Mouse (Mus musculus) liver, embryonic 12.5 days (tissue): Measurements from ENCODE around the gene Tmpo. TPM values are rescaled to one million over a fixed set of nuclear protein-coding genes. Genes with fewer than 3 reads are reported as not detected.

ENCODE experiments used
- ATAC-seq: fragments of 200-750 bp; cut with Nextera tagmentation; 2 replicates; pipeline ENCODE4 v1.8.0; 2017; ENCODE audit warnings: moderate number of reproducible peaks, mild to moderate bottlenecking, moderate library complexity
- H3K27ac ChIP-seq: fragments of 300-500 bp; sonication (generic); 2 replicates; pipeline ENCODE4 v1.5.1; 2016; ENCODE audit warnings: mild to moderate bottlenecking
- H3K27me3 ChIP-seq: fragments of 300-500 bp; sonication (generic); replicated peaks from 2 replicates; pipeline ENCODE4 v1.6.1; 2016; ENCODE audit warnings: mild to moderate bottlenecking, moderate library complexity
- H3K36me3 ChIP-seq: fragments of 300-500 bp; sonication (generic); 2 replicates; pipeline ENCODE4 v1.6.1; 2016; ENCODE audit warnings: mild to moderate bottlenecking, moderate library complexity
- H3K4me1 ChIP-seq: fragments of 300-500 bp; sonication (generic); 2 replicates; pipeline ENCODE4 v1.6.1; 2016
- H3K4me2 ChIP-seq: fragments of 300-500 bp; sonication (generic); 2 replicates; pipeline ENCODE4 v1.6.1; 2016; ENCODE audit warnings: mild to moderate bottlenecking, moderate library complexity
- H3K4me3 ChIP-seq: fragments of 300-500 bp; sonication (generic); 2 replicates; pipeline ENCODE4 v1.5.1; 2016; ENCODE audit warnings: mild to moderate bottlenecking, moderate library complexity
- H3K9ac ChIP-seq: fragments of 300-500 bp; sonication (generic); 2 replicates; pipeline ENCODE4 v1.6.1; 2016; ENCODE audit warnings: mild to moderate bottlenecking, moderate library complexity
- H3K9me3 ChIP-seq: fragments of 300-500 bp; sonication (generic); replicated peaks from 2 replicates; pipeline ENCODE4 v1.6.1; 2016; ENCODE audit warnings: mild to moderate bottlenecking, moderate library complexity
- WGBS: fragments of 180-500 bp; shearing (Covaris S2); methylation state at CpG from one replicate; pipeline ENCODE4 v1.1.7; 2016; ENCODE audit not compliant: insufficient replicate concordance; 5-methylcytosine and 5-hydroxymethylcytosine counted together
- polyA plus RNA-seq: library from polyadenylated mRNA; unstranded; fragments of >200 nt; fragmentation: Nextera tagmentation; extraction: Ambion mirVana; gene quantifications from 2 replicates; pipeline ENCODE4 v1.2.1, GENCODE M21; 2016

Tmpo gene
- polyA plus RNA-seq, 1 experiment from 2014 or later, result 215 TPM

- peak overlapping the region; percentile 67; the same call in 1 of the 2 replicates for H3K4me3 ChIP-seq
- peak overlapping the region; percentile 73 for H3K4me2 ChIP-seq
- 75% methylated on average over 3 of the region's 3 CpGs for WGBS
- H3K36me3 ChIP-seq, result no peaks in the 10 kb centered on the region
- H3K9me3 ChIP-seq, result no peaks in the 10 kb centered on the region
- no peaks in the 10 kb centered on the region for H3K27me3 ChIP-seq
- peak overlapping the region; percentile 99 for H3K27ac ChIP-seq
- ATAC-seq, result no peak
- peaks cover 59% of the 10 kb centered on the region for H3K4me1 ChIP-seq
- peak overlapping the region; percentile 80 for H3K9ac ChIP-seq
These were observed 2.2 kb upstream of the Tmpo start for GRCm38 (mm10) chr10:91183316-91183715.

- Histone ChIP-seq H3K9me3 (no peaks in the 10 kb centered on the region), H3K27ac (peak overlapping the region; percentile 99), H3K36me3 (no peaks in the 10 kb centered on the region), H3K4me2 (peak overlapping the region; percentile 73), H3K4me3 (peak overlapping the region; percentile 67), H3K9ac (peak overlapping the region; percentile 80), H3K27me3 (no peaks in the 10 kb centered on the region), H3K4me1 (peaks cover 58% of the 10 kb centered on the region)
- 2% methylated on average over 16 of the region's 16 CpGs for WGBS
- ATAC-seq, result 0 out of 2 replicates have a peak, but pooled peaks have one; percentile 24
These were observed 1.3 kb upstream of the Tmpo start for GRCm38 (mm10) chr10:91182291-91182990.

- H3K4me3 ChIP-seq, result peak overlapping the region; percentile 67
- H3K36me3 ChIP-seq, result no peaks in the 10 kb centered on the region
- ATAC-seq, result peak; percentile 88
- H3K27ac ChIP-seq, result peak overlapping the region; percentile 99
- H3K4me1 ChIP-seq, result peaks cover 56% of the 10 kb centered on the region
- under 1% methylated on average over 69 of the region's 69 CpGs for WGBS
- peak overlapping the region; percentile 73 for H3K4me2 ChIP-seq
- H3K9ac ChIP-seq, result peak overlapping the region; percentile 80
- H3K9me3 ChIP-seq, result no peaks in the 10 kb centered on the region
- no peaks in the 10 kb centered on the region for H3K27me3 ChIP-seq
These were observed 560 bp upstream of the Tmpo start for GRCm38 (mm10) chr10:91181461-91182288.

GRCm38 (mm10) chr10:91180301-91180700 is 814 bp downstream of the Tmpo start:
- peaks cover 54% of the 10 kb centered on the region for H3K4me1 ChIP-seq
- peak overlapping the region; percentile 67 for H3K4me3 ChIP-seq
- no peak for ATAC-seq
- WGBS, result 48% methylated on average over 7 of the region's 7 CpGs
- H3K4me2 ChIP-seq, result peak overlapping the region; percentile 73
- H3K9me3 ChIP-seq, result no peaks in the 10 kb centered on the region
- no peaks in the 10 kb centered on the region for H3K27me3 ChIP-seq
- no peaks in the 10 kb centered on the region for H3K36me3 ChIP-seq
- peak overlapping the region; percentile 99 for H3K27ac ChIP-seq
- peak overlapping the region; percentile 80 for H3K9ac ChIP-seq

- H3K27ac ChIP-seq, result peak overlapping the region; percentile 99
- no peaks in the 10 kb centered on the region for H3K36me3 ChIP-seq
- 40% methylated on average over 2 of the region's 2 CpGs for WGBS
- peak overlapping the region; percentile 73 for H3K4me2 ChIP-seq
- peak overlapping the region; percentile 67 for H3K4me3 ChIP-seq
- H3K9ac ChIP-seq, result peak overlapping the region; percentile 80
- peaks cover 52% of the 10 kb centered on the region for H3K4me1 ChIP-seq
- no peak for ATAC-seq
- H3K9me3 ChIP-seq, result no peaks in the 10 kb centered on the region
- no peaks in the 10 kb centered on the region for H3K27me3 ChIP-seq
These were observed 1.3 kb downstream of the Tmpo start for GRCm38 (mm10) chr10:91179834-91180233.

- Histone ChIP-seq H3K36me3 (no peaks in the 10 kb centered on the region), H3K4me1 (peaks cover 42% of the 10 kb centered on the region), H3K9me3 (no peaks in the 10 kb centered on the region), H3K4me2 (no peak overlapping the region), H3K27me3 (no peaks in the 10 kb centered on the region), H3K9ac (no peak overlapping the region), H3K4me3 (no peak overlapping the region), H3K27ac (peak overlapping the region; percentile 34)
- 59% methylated on average over 3 of the region's 4 CpGs for WGBS
- no peak for ATAC-seq
These were observed 3.9 kb downstream of the Tmpo start for GRCm38 (mm10) chr10:91177201-91177600.

GRCm38 (mm10) chr10:91172329-91173100 is 8.6 kb downstream of the Tmpo start:
- peaks cover 18% of the 10 kb centered on the region for H3K36me3 ChIP-seq
- ATAC-seq, result no peak
- peaks cover 42% of the 10 kb centered on the region for H3K4me1 ChIP-seq
- 68% methylated on average over 14 of the region's 14 CpGs for WGBS
- H3K27me3 ChIP-seq, result no peaks in the 10 kb centered on the region
- H3K4me3 ChIP-seq, result peak overlapping the region; percentile 95
- H3K4me2 ChIP-seq, result peak overlapping the region; percentile 89
- H3K27ac ChIP-seq, result peak overlapping the region; percentile 98
- no peaks in the 10 kb centered on the region for H3K9me3 ChIP-seq
- peak overlapping the region; percentile 100 for H3K9ac ChIP-seq

- H3K27ac ChIP-seq, result peak overlapping the region; percentile 98
- peaks cover 44% of the 10 kb centered on the region for H3K4me1 ChIP-seq
- H3K4me3 ChIP-seq, result peak overlapping the region; percentile 95
- H3K36me3 ChIP-seq, result peaks cover 26% of the 10 kb centered on the region
- ATAC-seq, result peak; percentile 97
- H3K4me2 ChIP-seq, result peak overlapping the region; percentile 89
- WGBS, result under 1% methylated on average over 68 of the region's 68 CpGs
- H3K9ac ChIP-seq, result peak overlapping the region; percentile 100
- H3K27me3 ChIP-seq, result no peaks in the 10 kb centered on the region
- no peaks in the 10 kb centered on the region for H3K9me3 ChIP-seq
These were observed 9.4 kb downstream of the Tmpo start for GRCm38 (mm10) chr10:91171455-91172328.

- peak overlapping the region; percentile 98 for H3K27ac ChIP-seq
- H3K9ac ChIP-seq, result peak overlapping the region; percentile 100
- H3K4me3 ChIP-seq, result peak overlapping the region; percentile 95
- peak overlapping the region; percentile 89 for H3K4me2 ChIP-seq
- peaks cover 33% of the 10 kb centered on the region for H3K36me3 ChIP-seq
- no peaks in the 10 kb centered on the region for H3K27me3 ChIP-seq
- under 1% methylated on average over 59 of the region's 59 CpGs for WGBS
- peak; percentile 22 for ATAC-seq
- no peaks in the 10 kb centered on the region for H3K9me3 ChIP-seq
- peaks cover 50% of the 10 kb centered on the region for H3K4me1 ChIP-seq
These were observed 10.1 kb downstream of the Tmpo start for GRCm38 (mm10) chr10:91171041-91171440.

- no peaks in the 10 kb centered on the region for H3K27me3 ChIP-seq
- peak overlapping the region; percentile 98 for H3K27ac ChIP-seq
- 1% methylated on average over 50 of the region's 50 CpGs for WGBS
- H3K4me1 ChIP-seq, result peaks cover 57% of the 10 kb centered on the region
- peak overlapping the region; percentile 89 for H3K4me2 ChIP-seq
- peak overlapping the region; percentile 100 for H3K9ac ChIP-seq
- peaks cover 40% of the 10 kb centered on the region for H3K36me3 ChIP-seq
- ATAC-seq, result 0 out of 2 replicates have a peak, but pooled peaks have one; percentile 12
- H3K4me3 ChIP-seq, result peak overlapping the region; percentile 95
- H3K9me3 ChIP-seq, result no peaks in the 10 kb centered on the region
These were observed 10.8 kb downstream of the Tmpo start for GRCm38 (mm10) chr10:91170143-91170941.
